Mouse (Mus musculus) lung, postnatal 0 days (tissue): ENCODE results near the gene Psmg1.
"Not testable (repeated sequence)": the region's sequence is repeated elsewhere in the genome, so short reads cannot be mapped to it uniquely, and the experiment has no call there.

ENCODE experiments used
- CTCF ChIP-seq: IDR thresholded peaks from 2 replicates; pipeline ENCODE4 v1.5.1; 2016; ENCODE audit warnings: antibody characterized with exemption, mild to moderate bottlenecking
- EP300 ChIP-seq: IDR thresholded peaks from 2 replicates; pipeline ENCODE4 v1.6.1; 2016; ENCODE audit warnings: antibody characterized with exemption, mild to moderate bottlenecking, control low read depth

DNA sequence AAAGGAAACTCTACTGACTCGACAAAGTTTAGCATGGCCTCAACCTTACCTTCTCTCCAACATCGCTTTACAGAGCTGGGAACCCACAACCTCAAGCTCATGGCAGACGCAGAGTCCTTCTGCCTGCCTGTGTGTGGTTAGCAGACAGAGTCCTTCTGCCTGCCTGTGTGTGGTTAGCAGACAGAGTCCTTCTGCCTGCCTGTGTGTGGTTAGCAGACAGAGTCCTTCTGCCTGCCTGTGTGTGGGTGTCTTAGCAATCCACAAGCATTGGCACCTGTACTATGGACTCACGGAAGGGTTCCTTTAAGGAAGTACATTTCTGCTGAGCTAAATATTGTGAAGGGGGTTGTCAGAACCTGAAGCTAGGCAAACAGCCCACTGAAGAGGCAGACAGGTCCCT, 3.8 kb upstream of the Psmg1 start:
- not testable (repeated sequence) for TF ChIP-seq CTCF, EP300
